Mouse (Mus musculus) cerebellum, postnatal 25 days (tissue): ENCODE results near the gene BC024978.
A peak's percentile ranks its signal among the peaks of the same experiment; 100 is the strongest.

Source experiments
- DNase-seq, 2 experiments: peaks; one replicate each; pipeline ENCODE4 v3.0.0; 2021; ENCODE audit warnings: mixed read lengths in 2 of 2

BC024978 gene

GRCm38 (mm10) chr7:27224877-27225575 is 29.4 kb downstream of the BC024978 start:
- DNase-seq: peak; percentile 38 to 55

GRCm38 (mm10) chr7:27227276-27227675 is 31.7 kb downstream of the BC024978 start:
- peak in 1 of 2 experiments; percentile 39 for DNase-seq

- peak in 1 of 2 experiments; percentile 71 for DNase-seq
These were observed 32.1 kb downstream of the BC024978 start for GRCm38 (mm10) chr7:27227676-27228075.

- DNase-seq: peak; percentile 90 to 92
These were observed 32.8 kb downstream of the BC024978 start, which contains the start of gene Itpkc for GRCm38 (mm10) chr7:27228281-27228821. Gene Itpkc, minus strand, starts transcription at chr7:27228661.

- DNase-seq: no peak
These were observed 33.3 kb downstream of the BC024978 start for GRCm38 (mm10) chr7:27228865-27229264.

GRCm38 (mm10) chr7:27230781-27231180 is 35.2 kb downstream of the BC024978 start:
- DNase-seq: peak in 1 of 2 experiments; percentile 42

GRCm38 (mm10) chr7:27231693-27232331 is 36.2 kb downstream of the BC024978 start:
- DNase-seq: peak in 1 of 2 experiments; percentile 43

- DNase-seq: peak; percentile 90 to 93
These were observed 37.2 kb downstream of the BC024978 start, which contains the start of gene Coq8b for GRCm38 (mm10) chr7:27232781-27233281. Gene Coq8b, plus strand, starts transcription at chr7:27233023.

- no peak for DNase-seq
These were observed 37.7 kb downstream of the BC024978 start for GRCm38 (mm10) chr7:27233300-27233699.

- DNase-seq: no peak
These were observed 40.1 kb downstream of the BC024978 start for GRCm38 (mm10) chr7:27235726-27236125.

- DNase-seq: no peak
These were observed 41.9 kb downstream of the BC024978 start for GRCm38 (mm10) chr7:27237527-27237926.

GRCm38 (mm10) chr7:27238568-27238967 is 43.0 kb downstream of the BC024978 start:
- no peak for DNase-seq

- no peak for DNase-seq
These were observed 47.6 kb downstream of the BC024978 start for GRCm38 (mm10) chr7:27243211-27243610.

GRCm38 (mm10) chr7:27244088-27244487 is 48.5 kb downstream of the BC024978 start:
- peak in 1 of 2 experiments; percentile 39 for DNase-seq

- DNase-seq: peak in 1 of 2 experiments; percentile 47
These were observed 53.6 kb downstream of the BC024978 start for GRCm38 (mm10) chr7:27249146-27249545.

GRCm38 (mm10) chr7:27249928-27250327 is 54.3 kb downstream of the BC024978 start:
- DNase-seq: peak in 1 of 2 experiments; percentile 66

- DNase-seq: no peak
These were observed 56.4 kb downstream of the BC024978 start for GRCm38 (mm10) chr7:27251946-27252345.

GRCm38 (mm10) chr7:27255721-27256120 is 60.1 kb downstream of the BC024978 start:
- peak; percentile 51 to 66 for DNase-seq

GRCm38 (mm10) chr7:27257046-27257851 is 61.7 kb downstream of the BC024978 start:
- peak; percentile 89 to 90 for DNase-seq

GRCm38 (mm10) chr7:27257852-27258204 is 62.2 kb downstream of the BC024978 start:
- DNase-seq: peak in 1 of 2 experiments; percentile 85

- DNase-seq: peak; percentile 96 to 99
These were observed 62.8 kb downstream of the BC024978 start, which contains the start of gene Numbl for GRCm38 (mm10) chr7:27258205-27258899. Gene Numbl, plus strand, starts transcription at chr7:27258433.

GRCm38 (mm10) chr7:27259271-27259721 is 63.7 kb downstream of the BC024978 start:
- peak; percentile 48 to 55 for DNase-seq
